Mouse (Mus musculus): ENCODE data around the gene Rhox4e.
"Not testable (repeated sequence)": the region's sequence is repeated elsewhere in the genome, so short reads cannot be mapped to it uniquely, and the experiment has no call there.

The Rhox4e gene

GRCm38 (mm10) chrX:37557112-37557511 is at the start of gene Rhox4e:
Gene Rhox4e (plus strand): TSS chrX:37557412.
- DNase-seq (ENCODE audit: low spot score in 2 of 2), result not testable (repeated sequence)

GRCm38 (mm10) chrX:37514059-37514458 is 43.2 kb upstream of the Rhox4e start, which contains the start of gene Rhox4d:
Gene Rhox4d (plus strand): TSS chrX:37514359.
- not testable (repeated sequence) for DNase-seq (ENCODE audit: low spot score in 2 of 2)

GRCm38 (mm10) chrX:37530152-37530551 is 27.1 kb upstream of the Rhox4e start, which contains the start of gene Rhox2e:
Gene Rhox2e (plus strand): TSS chrX:37530452.
- not testable (repeated sequence) for DNase-seq (ENCODE audit: low spot score in 2 of 2)

- DNase-seq (ENCODE audit: low spot score in 2 of 2), result not testable (repeated sequence)
These were observed 15.5 kb upstream of the Rhox4e start, which contains the start of gene Rhox3e for GRCm38 (mm10) chrX:37541719-37542118. Gene Rhox3e (plus strand): TSS chrX:37542019.

GRCm38 (mm10) chrX:37571105-37571504 is 13.9 kb downstream of the Rhox4e start, which contains the start of gene Rhox2f:
Gene Rhox2f (plus strand): TSS chrX:37571405.
- not testable (repeated sequence) for DNase-seq (ENCODE audit: low spot score in 2 of 2)

DNA sequence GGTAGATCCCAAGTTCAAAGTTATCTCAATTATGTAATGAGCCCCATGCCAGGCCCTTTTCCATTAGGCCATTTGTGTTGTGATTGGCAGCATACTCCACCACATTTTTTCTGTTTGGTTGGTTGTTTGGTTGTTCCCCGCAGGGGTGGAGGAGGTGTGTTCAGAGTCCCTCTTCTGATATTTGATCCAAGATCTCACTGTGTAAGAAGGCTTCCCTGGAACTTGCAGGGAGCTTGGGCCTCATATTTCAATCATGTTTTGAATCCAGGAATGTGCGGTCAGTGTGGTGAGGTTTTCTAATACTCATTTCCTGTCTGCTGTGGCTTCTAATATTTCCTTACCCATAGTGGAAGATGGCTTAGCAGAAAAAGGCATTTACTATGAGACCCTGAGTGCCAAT is 15.4 kb downstream of the Rhox4e start:
- not testable (repeated sequence) for DNase-seq (ENCODE audit: low spot score in 2 of 2)

DNA sequence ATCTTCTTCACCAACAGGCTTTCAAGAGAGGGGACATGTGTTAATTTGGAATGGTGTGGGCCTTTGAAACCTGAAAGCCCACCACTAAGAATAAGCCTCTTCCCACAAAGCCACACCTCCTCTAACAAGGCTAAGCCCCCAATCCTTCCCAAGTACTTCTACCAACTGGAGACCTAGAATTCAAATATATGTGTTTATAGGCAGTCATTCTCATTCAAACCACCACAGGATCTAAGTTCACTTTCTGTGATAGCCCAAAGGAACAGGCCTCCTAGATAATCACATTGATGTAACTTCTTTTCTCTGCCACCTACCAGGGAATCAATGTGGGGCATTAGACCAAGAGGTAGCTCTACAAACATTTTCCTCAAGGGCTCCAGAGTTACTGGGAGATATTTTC is 23.5 kb downstream of the Rhox4e start, which contains the start of gene Rhox3f:
Gene Rhox3f, plus strand, starts transcription at position 301 of the 400 bp plus-strand sequence.
- DNase-seq (ENCODE audit: low spot score in 2 of 2), result not testable (repeated sequence)

GRCm38 (mm10) chrX:37607604-37608003 is 50.4 kb downstream of the Rhox4e start, which contains the start of gene Rhox4f:
Gene Rhox4f (minus strand): TSS chrX:37607704.
- DNase-seq (ENCODE audit: low spot score in 2 of 2), result not testable (repeated sequence)
